Mouse (Mus musculus) brain, embryonic 18.5 days (tissue): Measurements from ENCODE around the gene AA792892.
"Not testable (repeated sequence)": the region's sequence is repeated elsewhere in the genome, so short reads cannot be mapped to it uniquely, and the experiment has no call there.

ENCODE experiments used
- DNase-seq: peaks from one replicate; pipeline ENCODE4 v3.0.0-alpha.2; 2012; ENCODE audit warnings: low read depth, low spot score

AA792892 gene

DNA sequence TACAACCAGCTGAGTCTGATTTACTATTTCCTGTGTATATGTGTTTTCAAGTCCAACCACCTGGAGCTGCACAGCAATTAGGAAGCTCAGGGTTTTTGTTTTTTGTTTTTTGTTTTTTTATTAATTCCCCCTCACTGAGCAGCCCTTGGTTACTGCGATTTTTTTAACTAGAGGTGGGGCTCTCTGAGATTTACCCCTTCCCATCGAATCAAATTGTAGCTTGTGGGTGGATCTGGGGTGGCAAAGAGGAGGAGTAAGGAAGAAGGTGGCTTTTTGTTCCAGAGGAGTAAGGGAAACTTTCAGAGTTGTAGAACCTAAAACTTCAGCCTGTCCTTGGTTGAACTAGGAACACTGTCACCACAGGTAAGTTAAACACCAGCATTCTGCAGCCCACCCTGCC is at the start of gene AA792892:
TSS of gene AA792892 (plus strand) at position 301 of the 400 bp plus-strand sequence.
- DNase-seq, result not testable (repeated sequence)

DNA sequence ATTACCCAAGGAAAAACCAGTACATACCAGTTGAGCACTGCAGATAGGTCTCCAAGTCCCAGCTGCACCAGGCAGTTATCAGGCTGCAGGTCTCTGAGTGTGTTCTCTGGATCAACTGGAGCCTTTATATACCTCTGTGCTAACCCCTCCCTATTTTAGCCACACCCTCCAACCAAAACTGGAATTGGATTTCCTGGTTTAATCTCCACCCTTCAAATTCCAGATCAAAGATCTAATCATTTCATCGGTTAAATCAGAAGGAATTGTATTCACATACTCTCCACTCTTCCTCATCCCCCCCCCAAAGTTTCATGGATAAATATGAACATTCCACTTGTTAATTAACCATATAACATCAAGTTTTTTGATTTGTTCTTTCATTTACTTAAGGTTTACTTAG is 32.9 kb upstream of the AA792892 start, which contains the start of gene A430089I19Rik:
TSS of gene A430089I19Rik (minus strand) at position 101 of the 400 bp plus-strand sequence.
- not testable (repeated sequence) for DNase-seq

DNA sequence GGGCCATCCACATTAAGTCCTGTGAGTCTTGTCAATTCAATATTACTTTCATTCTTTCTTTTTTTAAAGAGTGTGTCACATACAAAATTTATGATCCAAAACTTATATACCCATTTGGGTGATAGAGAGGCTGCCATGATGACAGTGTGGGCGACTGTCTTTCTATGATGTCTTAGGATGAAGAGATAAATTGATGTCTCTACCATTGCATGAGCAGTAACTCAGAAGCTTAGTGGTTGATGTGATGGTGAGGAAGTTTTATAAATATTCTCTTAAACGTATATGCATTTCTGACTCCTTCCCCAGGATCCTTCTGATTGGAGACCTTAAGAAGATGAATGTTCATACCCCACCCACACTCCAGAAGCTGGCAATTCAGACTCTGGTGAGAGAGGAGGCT is 25.4 kb upstream of the AA792892 start, which contains the start of gene Gm6502:
TSS of gene Gm6502 (plus strand) at position 301 of the 400 bp plus-strand sequence.
- not testable (repeated sequence) for DNase-seq
